Mouse (Mus musculus): Measurements from ENCODE around the gene Nckap5. TPM values are rescaled to one million over a fixed set of nuclear protein-coding genes. Genes with fewer than 3 reads are reported as not detected.

Gene Nckap5
- total and polyA plus RNA-seq, 3 experiments = not detected

DNA sequence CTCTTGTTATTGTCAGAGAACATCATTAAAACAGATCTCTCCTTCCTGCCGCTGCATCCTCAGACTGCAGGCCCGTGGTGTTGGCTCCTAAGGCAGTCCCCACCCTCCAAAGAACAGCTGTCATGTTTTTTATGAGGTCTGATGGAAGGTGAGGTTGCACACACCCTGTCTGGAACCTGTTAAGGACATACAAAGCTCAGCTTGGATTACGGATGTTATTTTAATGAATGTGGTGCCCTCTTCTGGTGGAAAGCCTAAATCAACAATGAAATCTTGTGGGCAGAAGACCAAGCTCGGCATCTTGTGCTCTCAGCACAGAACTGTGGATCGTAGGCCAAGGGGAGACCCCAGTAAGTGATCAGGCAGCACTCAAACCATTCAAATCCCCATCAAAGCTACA is 399.0 kb downstream of the Nckap5 start:
- H3K4me1 ChIP-seq (ENCODE audit: control insufficient read depth in 1 of 2, insufficient read depth in 2 of 2, low read length in 2 of 2) = no peaks in the 10 kb centered on the region
- TF ChIP-seq CHD1 (IDR thresholded peaks at IDR 0.05; ENCODE audit: low read depth, low read length) = no peak
- no peak for TF ChIP-seq USF2 (IDR thresholded peaks at IDR 0.05; ENCODE audit: borderline replicate concordance in 1 of 2, insufficient read depth in 1 of 2, low read depth in 1 of 2, low read length in 2 of 2)
- TF ChIP-seq TBP (IDR thresholded peaks at IDR 0.05; ENCODE audit: low read depth, low read length) = no peak
- TF ChIP-seq SIN3A (IDR thresholded peaks at IDR 0.05; ENCODE audit: low read length) = no peak
- no peak for TF ChIP-seq MXI1 (IDR thresholded peaks at IDR 0.05; ENCODE audit: low read depth, low read length)
- no peak for TF ChIP-seq USF1 (IDR thresholded peaks at IDR 0.05; ENCODE audit: low read depth, low read length)
- TF ChIP-seq UBTF (IDR thresholded peaks at IDR 0.05; ENCODE audit: borderline replicate concordance, insufficient read depth, low read depth, low read length) = no peak
- TF ChIP-seq ZNF384 (IDR thresholded peaks at IDR 0.05; ENCODE audit: low read depth, low read length) = no peak
- TF ChIP-seq EP300 (IDR thresholded peaks at IDR 0.05; ENCODE audit: low read depth in 1 of 2, low read length in 2 of 2) = no peak
- TF ChIP-seq RAD21 (IDR thresholded peaks at IDR 0.05; ENCODE audit: low read depth, low read length) = peak; percentile 56
- TF ChIP-seq KAT2A (conservative IDR thresholded peaks at IDR 0.05; ENCODE audit: low read depth, low read length) = no peak
- TF ChIP-seq BHLHE40 (IDR thresholded peaks at IDR 0.05; ENCODE audit: borderline replicate concordance, low read depth, low read length) = no peak
- no peak for TF ChIP-seq ZMIZ1 (IDR thresholded peaks at IDR 0.05; ENCODE audit: low read depth, low read length)
- no peak for TF ChIP-seq TCF12 (IDR thresholded peaks at IDR 0.05; ENCODE audit: low read depth, low read length)
- no peak for TF ChIP-seq MEF2A (IDR thresholded peaks at IDR 0.05; ENCODE audit: extremely low read depth, insufficient replicate concordance, low read depth, low read length, poor library complexity, severe bottlenecking)
- no peak for TF ChIP-seq POLR2AphosphoS5 (IDR thresholded peaks at IDR 0.05; ENCODE audit: borderline replicate concordance, low read depth, low read length)
- TF ChIP-seq MAZ (IDR thresholded peaks at IDR 0.05; ENCODE audit: low read depth, low read length) = no peak
- TF ChIP-seq ZKSCAN1 (IDR thresholded peaks at IDR 0.05; ENCODE audit: low read depth, low read length) = no peak
- no peak for TF ChIP-seq POLR2AphosphoS2 (IDR thresholded peaks at IDR 0.05; ENCODE audit: low read length)
- TF ChIP-seq JUND (IDR thresholded peaks at IDR 0.05; ENCODE audit: low read depth, low read length) = no peak
- no peak for TF ChIP-seq GABPA (IDR thresholded peaks at IDR 0.05; ENCODE audit: low read depth, low read length)
- no peak for TF ChIP-seq POLR2A (IDR thresholded peaks at IDR 0.05; ENCODE audit: control insufficient read depth in 1 of 2, insufficient read depth in 1 of 2, low read depth in 1 of 2, low read length in 2 of 2, poor library complexity in 1 of 2)
- TF ChIP-seq ETS1 (IDR thresholded peaks at IDR 0.05; ENCODE audit: low read depth, low read length) = no peak
- peak in 1 of 3 experiments; percentile 52; a peak in 3 of 6 replicates for TF ChIP-seq CTCF (IDR thresholded peaks at IDR 0.05 in 2 of 3, conservative IDR thresholded peaks at IDR 0.05 in 1 of 3; ENCODE audit: control insufficient read depth in 1 of 3, insufficient read depth in 1 of 3, low read depth in 2 of 3, low read length in 3 of 3, poor library complexity in 1 of 3, severe bottlenecking in 1 of 3)
- no peak for TF ChIP-seq NELFE (IDR thresholded peaks at IDR 0.05; ENCODE audit: low read depth, low read length)
- no peak for TF ChIP-seq MAFK (IDR thresholded peaks at IDR 0.05; ENCODE audit: borderline replicate concordance, low read depth, low read length)
- no peak for TF ChIP-seq E2F4 (IDR thresholded peaks at IDR 0.05; ENCODE audit: borderline replicate concordance, low read depth, low read length)
- peak; percentile 56 for TF ChIP-seq ZC3H11A (IDR thresholded peaks at IDR 0.05; ENCODE audit: low read depth, low read length)
- TF ChIP-seq SMC3 (IDR thresholded peaks at IDR 0.05; ENCODE audit: low read depth, low read length) = peak; percentile 63
- no peak overlapping the region for H3K27ac ChIP-seq (ENCODE audit: control insufficient read depth, low read depth, low read length)
- H3K4me3 ChIP-seq (ENCODE audit: control insufficient read depth in 1 of 2, insufficient read depth in 1 of 2, low read depth in 2 of 2, low read length in 2 of 2) = no peak overlapping the region
- no peaks in the 10 kb centered on the region for H3K27me3 ChIP-seq (ENCODE audit: control insufficient read depth in 1 of 2, insufficient read depth in 2 of 2, low read length in 2 of 2)
- no peak overlapping the region for H3K9ac ChIP-seq (ENCODE audit: control insufficient read depth, low read depth, low read length, poor library complexity, severe bottlenecking)
- H3K36me3 ChIP-seq (ENCODE audit: control insufficient read depth in 1 of 2, insufficient read depth in 2 of 2, low read length in 2 of 2) = no peaks in the 10 kb centered on the region
- H3K9me3 ChIP-seq (replicated peaks; ENCODE audit: insufficient read depth, low read length) = no peaks in the 10 kb centered on the region
- DNase-seq (ENCODE audit: low read depth, low spot score) = peak; percentile 44
- no peaks in the 10 kb centered on the region for H3K79me2 ChIP-seq (ENCODE audit: control insufficient read depth, insufficient read depth, low read length, poor library complexity)

All from MEL (cell line).